7 mouse cellular contexts compared by ENCODE assay signal in genomic region chr2:173340044-173340601, GRCm38 (mm10).
DNase-seq lines count a peak whose midpoint lies in the region; ATAC-seq and TF ChIP-seq lines count a peak whose summit lies in the region.

No protein-coding gene starts in this region.

- H3K9ac ChIP-seq in liver, postnatal 0 days (replicated peaks), result no peak overlapping the region
- H3K9ac ChIP-seq in embryonic facial prominence, embryonic 14.5 days (ENCODE audit: low read depth, low read length), result peak overlapping the region; percentile 17; the same call in 1 of the 2 replicates
- H3K9ac ChIP-seq in liver, embryonic 12.5 days, result no peak overlapping the region

- ATAC-seq in liver, postnatal 0 days, result no peak
- ATAC-seq in embryonic facial prominence, embryonic 14.5 days (ENCODE audit: low read depth), result peak; percentile 72
- ATAC-seq in liver, embryonic 12.5 days, result no peak
- no peak for ATAC-seq in erythroblast, adult 5-6 weeks (replicated peaks; ENCODE audit: low FRiP score, poor library complexity, severe bottlenecking)

- no peak for TF ChIP-seq EP300 in liver, postnatal 0 days (IDR thresholded peaks at IDR 0.05; ENCODE audit: low read depth)

- WGBS in liver, postnatal 0 days (ENCODE audit: insufficient replicate concordance), result 27% methylated on average over 26 of the region's 26 CpGs
- WGBS in embryonic facial prominence, embryonic 14.5 days, result 3% methylated on average over 26 of the region's 26 CpGs
- WGBS in liver, embryonic 12.5 days (ENCODE audit: insufficient replicate concordance), result 23% methylated on average over 26 of the region's 26 CpGs

- TF ChIP-seq CTCF in liver, postnatal 0 days (IDR thresholded peaks at IDR 0.05; ENCODE audit: low read depth), result no peak

- no peak overlapping the region for H3K4me3 ChIP-seq in liver, postnatal 0 days (ENCODE audit: low read depth, low read length)
- H3K4me3 ChIP-seq in embryonic facial prominence, embryonic 14.5 days (ENCODE audit: low read depth, low read length), result peak overlapping the region; percentile 16; the same call in 1 of the 2 replicates
- H3K4me3 ChIP-seq in liver, embryonic 12.5 days, result 0 out of 2 replicates have a peak overlapping the region, but pooled peaks have one; percentile 6

- H3K4me2 ChIP-seq in liver, postnatal 0 days (ENCODE audit: low read depth, low read length), result no peak overlapping the region
- peak overlapping the region; percentile 50 for H3K4me2 ChIP-seq in embryonic facial prominence, embryonic 14.5 days (ENCODE audit: low read depth, low read length)
- peak overlapping the region; percentile 37; the same call in 1 of the 2 replicates for H3K4me2 ChIP-seq in liver, embryonic 12.5 days

- intact Hi-C loops in heart, postnatal 10 days (cut with DNase I), result no loop called here

- H3K27ac ChIP-seq in liver, postnatal 0 days (ENCODE audit: low read depth), result no peak overlapping the region
- H3K27ac ChIP-seq in embryonic facial prominence, embryonic 14.5 days (replicated peaks; ENCODE audit: low read depth, low read length), result peak overlapping the region; percentile 75
- no peak overlapping the region for H3K27ac ChIP-seq in liver, embryonic 12.5 days

- H3K36me3 ChIP-seq in liver, postnatal 0 days (replicated peaks; ENCODE audit: insufficient read depth, low read length), result no peaks in the 10 kb centered on the region
- no peaks in the 10 kb centered on the region for H3K36me3 ChIP-seq in embryonic facial prominence, embryonic 14.5 days (ENCODE audit: control insufficient read depth, insufficient read depth, low read length)
- no peaks in the 10 kb centered on the region for H3K36me3 ChIP-seq in liver, embryonic 12.5 days

- peak; percentile 39 for DNase-seq in liver
- DNase-seq in liver, postnatal 0 days, result no peak
- peak; percentile 91 for DNase-seq in embryonic facial prominence, embryonic 14.5 days (ENCODE audit: low spot score)
- peak; percentile 52 to 56 for DNase-seq in heart, postnatal 10 days
- DNase-seq in right cerebral cortex, postnatal 25 days, result peak; percentile 33

- H3K4me1 ChIP-seq in liver, postnatal 0 days (ENCODE audit: insufficient read depth), result 0 out of 2 replicates have a peak, but pooled peaks cover 3% of the 10 kb centered on the region
- peaks cover 64% of the 10 kb centered on the region for H3K4me1 ChIP-seq in embryonic facial prominence, embryonic 14.5 days (ENCODE audit: control insufficient read depth, insufficient read depth, low read length)
- H3K4me1 ChIP-seq in liver, embryonic 12.5 days, result peaks cover 19% of the 10 kb centered on the region; the same call in 1 of the 2 replicates

- 0 out of 2 replicates have a peak, but pooled peaks cover 4% of the 10 kb centered on the region for H3K27me3 ChIP-seq in liver, postnatal 0 days (ENCODE audit: insufficient read depth, low read length)
- no peaks in the 10 kb centered on the region for H3K27me3 ChIP-seq in embryonic facial prominence, embryonic 14.5 days (replicated peaks; ENCODE audit: control insufficient read depth, insufficient read depth, low read length)
- H3K27me3 ChIP-seq in liver, embryonic 12.5 days (replicated peaks), result peaks cover 34% of the 10 kb centered on the region

- peaks cover 4% of the 10 kb centered on the region for H3K9me3 ChIP-seq in liver, postnatal 0 days (ENCODE audit: low read length)
- H3K9me3 ChIP-seq in embryonic facial prominence, embryonic 14.5 days (ENCODE audit: control insufficient read depth, low read length), result no peaks in the 10 kb centered on the region
- peaks cover 4% of the 10 kb centered on the region; the same call in 1 of the 2 replicates for H3K9me3 ChIP-seq in liver, embryonic 12.5 days (replicated peaks)
